Mouse (Mus musculus) adrenal gland, adult 18-20 months (tissue): ENCODE results near the gene Ninj2. TPM values are rescaled to one million over a fixed set of nuclear protein-coding genes. Genes with fewer than 3 reads are reported as not detected.
"Not testable (repeated sequence)": the region's sequence is repeated elsewhere in the genome, so short reads cannot be mapped to it uniquely, and the experiment has no call there.

Experiments used
- DNase-seq, 2 experiments: peaks; one replicate each; pipeline ENCODE4 v3.0.0; 2021 to 2022; ENCODE audit warnings: low spot score in 2 of 2
- long read RNA-seq, 2 experiments: library from polyadenylated mRNA; stranded (forward); transcript quantifications; one replicate each; pipeline ENCODE4 v2.0.0; 2021
- total RNA-seq, 2 experiments: library from RNA; stranded (reverse); gene quantifications; 1 replicate in 1 of 2; 2 replicates in 1 of 2; pipeline ENCODE4 v1.2.3; 2021

The Ninj2 gene
- not detected for total RNA-seq
- long read RNA-seq, experiment 1 = 0 reads
- long read RNA-seq, experiment 2 = 0 reads

DNA sequence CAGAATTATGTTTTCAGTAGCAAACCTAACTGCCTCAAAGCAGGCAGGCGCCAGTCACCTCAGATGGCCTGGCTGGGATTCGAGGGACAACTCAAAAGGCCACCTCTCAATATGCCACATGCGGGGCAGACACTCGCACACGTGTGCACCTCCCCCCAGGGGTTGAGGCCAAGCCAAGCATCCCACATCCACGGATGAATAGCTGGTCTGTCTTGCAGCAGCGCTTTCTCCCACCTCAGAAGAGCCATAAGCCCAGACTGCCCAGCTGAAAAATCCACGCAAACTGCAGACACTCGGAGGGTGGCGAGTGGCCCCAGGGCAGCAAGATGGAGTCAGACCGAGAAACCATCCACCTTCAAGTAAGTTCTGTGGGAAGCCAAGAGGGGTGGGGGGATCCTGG is at the start of gene Ninj2:
TSS of gene Ninj2 (plus strand) at position 251 of the 400 bp plus-strand sequence.
- DNase-seq = no peak

GRCm38 (mm10) chr6:120045406-120045805 is 47.7 kb upstream of the Ninj2 start:
- DNase-seq = no peak

GRCm38 (mm10) chr6:120047705-120048292 is 45.4 kb upstream of the Ninj2 start:
- DNase-seq = no peak

GRCm38 (mm10) chr6:120054412-120054811 is 38.7 kb upstream of the Ninj2 start:
- DNase-seq = no peak

- no peak for DNase-seq
These were observed 37.2 kb upstream of the Ninj2 start for GRCm38 (mm10) chr6:120055666-120056540.

DNA sequence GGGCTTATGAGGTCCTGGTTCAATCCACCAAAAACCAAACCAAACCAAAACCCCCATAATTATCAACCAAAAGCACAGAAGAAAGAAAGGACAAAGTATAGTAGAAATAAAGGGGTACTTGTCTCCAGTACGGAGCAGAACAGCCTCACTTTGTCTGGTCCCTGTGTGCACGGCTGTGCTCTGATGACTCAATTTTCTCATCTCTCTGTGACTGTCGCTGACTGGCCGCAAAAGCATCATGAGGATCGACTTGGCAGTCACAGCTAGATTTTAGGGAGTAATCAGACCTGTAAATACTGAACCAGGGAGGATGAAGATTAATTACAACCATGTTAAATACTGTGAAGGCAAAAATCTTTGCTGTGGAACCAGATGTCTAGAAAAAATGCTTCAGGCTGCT is 30.2 kb upstream of the Ninj2 start:
- DNase-seq = no peak

DNA sequence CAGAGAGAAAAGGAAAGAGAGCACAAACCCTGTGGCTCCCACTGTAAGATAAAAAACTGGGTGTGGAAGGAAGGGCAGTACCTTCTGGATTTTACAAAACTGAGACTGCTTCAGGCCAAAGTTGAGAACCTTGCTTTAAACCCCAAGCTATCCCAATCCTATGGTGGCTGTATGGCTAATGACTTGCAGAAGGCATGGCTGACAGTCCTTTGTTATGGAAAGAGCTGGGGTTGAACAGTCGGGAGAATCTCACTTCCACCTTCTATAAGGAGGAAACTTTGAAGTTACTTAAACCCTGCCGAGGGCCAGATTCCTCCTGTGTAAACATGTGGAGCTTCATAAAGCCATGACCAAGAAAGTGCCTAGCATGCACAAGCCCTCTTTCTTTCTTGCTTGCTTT is 28.5 kb upstream of the Ninj2 start:
- no peak for DNase-seq

GRCm38 (mm10) chr6:120065552-120066177 is 27.5 kb upstream of the Ninj2 start:
- DNase-seq = no peak

- no peak for DNase-seq
These were observed 23.6 kb upstream of the Ninj2 start for GRCm38 (mm10) chr6:120069546-120069945.

DNA sequence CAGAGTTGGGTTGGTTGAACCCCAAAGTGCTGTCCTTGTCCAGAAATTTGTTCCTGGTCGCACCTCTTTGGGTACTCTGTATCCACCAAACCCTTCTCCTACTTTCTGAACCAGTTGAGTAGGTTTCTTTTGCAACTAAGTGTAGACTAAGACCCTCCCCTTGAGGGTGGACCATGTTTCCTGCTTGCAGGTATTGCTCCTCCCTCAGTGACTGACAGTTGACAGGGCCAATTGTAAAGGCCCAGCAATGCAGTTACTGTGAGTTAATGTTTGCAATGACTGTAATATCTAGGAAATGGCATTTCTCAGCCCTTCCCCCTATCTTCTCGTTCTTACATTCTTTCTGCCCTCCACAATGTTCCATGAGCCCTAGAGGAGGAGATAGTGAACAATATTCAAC is 20.5 kb upstream of the Ninj2 start:
- no peak for DNase-seq

- no peak for DNase-seq
These were observed 16.3 kb upstream of the Ninj2 start for GRCm38 (mm10) chr6:120076619-120077450.

GRCm38 (mm10) chr6:120079547-120079946 is 13.6 kb upstream of the Ninj2 start:
- no peak for DNase-seq

DNA sequence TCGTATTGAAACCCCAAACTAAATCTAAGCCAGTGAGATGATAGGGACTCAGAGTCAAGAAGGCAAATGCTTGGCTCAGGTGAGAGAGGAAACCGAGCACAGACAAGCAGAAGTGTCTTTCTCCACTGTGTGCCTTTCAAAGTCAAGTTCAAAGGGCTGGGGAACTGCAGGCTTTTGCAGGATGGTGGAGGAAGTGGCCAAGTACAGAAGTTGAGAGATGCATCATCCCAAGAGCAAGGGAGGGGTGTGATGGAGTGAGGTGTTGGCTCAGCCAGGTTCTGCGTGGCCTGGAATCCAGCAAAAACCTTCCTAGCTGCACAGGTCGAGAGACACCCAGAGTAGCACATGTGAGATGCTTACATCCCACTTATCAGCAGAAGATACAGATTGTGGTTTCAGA is 11.6 kb upstream of the Ninj2 start:
- DNase-seq = no peak

DNA sequence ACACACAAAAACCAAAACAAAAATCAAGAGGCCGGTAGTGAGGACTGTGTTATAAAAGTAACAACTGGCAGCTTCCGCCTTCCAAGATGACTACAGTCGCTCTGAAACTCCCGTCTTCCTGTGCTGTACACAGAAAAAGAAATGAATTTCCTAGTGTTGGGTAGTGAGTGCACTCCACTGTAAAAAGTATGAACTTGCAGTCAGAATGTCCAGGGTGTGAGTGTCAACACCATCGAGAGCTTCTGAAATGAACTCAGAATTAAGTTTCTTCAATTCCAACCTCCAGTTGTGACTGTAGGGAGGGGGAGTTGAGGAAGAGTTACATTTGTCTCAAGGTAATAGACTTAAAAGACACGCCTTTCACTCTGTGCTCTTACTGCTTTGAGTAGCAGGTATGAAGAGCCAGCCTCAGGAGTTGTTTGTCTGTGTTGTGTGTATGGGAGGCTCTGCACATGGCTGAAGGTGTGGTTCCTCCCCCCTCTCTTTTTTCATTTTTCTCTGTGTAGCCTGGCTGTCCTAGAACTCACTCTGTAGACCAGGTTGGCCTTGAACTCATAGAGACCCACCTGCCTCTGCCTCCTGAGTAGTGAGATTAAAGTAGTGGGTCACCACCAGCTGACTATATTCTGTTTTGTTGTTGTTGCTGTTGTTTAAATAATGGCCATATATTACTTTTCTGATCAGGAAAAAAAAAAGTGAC is 10.7 kb upstream of the Ninj2 start:
- DNase-seq = no peak

DNA sequence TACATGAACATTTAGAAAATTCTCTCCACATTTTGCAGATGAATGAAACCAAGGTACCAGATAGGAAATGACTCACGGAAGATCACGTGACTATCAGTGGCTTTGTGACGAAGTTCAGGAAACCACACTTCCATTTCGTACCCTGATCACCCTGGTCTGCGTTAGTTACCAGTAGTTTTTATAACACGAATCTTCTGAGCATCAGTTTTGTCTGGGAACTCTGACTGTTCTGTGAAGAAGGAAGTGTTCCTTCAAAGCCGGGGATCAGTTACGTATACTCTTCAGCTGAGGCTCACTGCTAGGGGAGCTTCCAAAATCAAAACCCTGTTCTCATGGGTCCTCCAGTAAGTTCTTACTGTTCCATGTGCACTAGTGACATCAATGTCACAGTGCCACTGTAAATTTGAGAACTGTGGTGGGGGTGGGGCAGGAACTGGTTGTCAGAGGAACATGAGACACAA is 10.2 kb upstream of the Ninj2 start:
- DNase-seq = no peak

GRCm38 (mm10) chr6:120083442-120083841 is 9.7 kb upstream of the Ninj2 start:
- no peak for DNase-seq

DNA sequence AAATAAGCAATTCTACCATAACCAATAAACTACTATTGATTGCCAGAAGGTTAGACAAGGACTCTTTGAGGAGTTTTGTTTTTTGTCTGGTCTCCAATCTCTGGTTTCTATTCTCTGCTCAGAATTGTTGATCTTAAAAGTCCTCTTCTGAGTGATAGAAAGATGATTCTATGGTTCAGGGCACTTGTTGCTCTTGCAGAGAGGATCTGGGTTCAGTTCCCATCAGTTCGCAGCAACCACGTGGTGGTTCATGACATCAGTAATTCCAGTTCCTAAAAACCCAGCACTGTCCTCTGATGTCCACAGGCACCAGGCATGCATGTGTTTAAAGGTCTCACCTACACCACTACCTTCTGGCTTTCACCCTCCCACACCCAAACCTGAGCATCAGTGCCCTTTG is 8.2 kb upstream of the Ninj2 start:
- no peak for DNase-seq

GRCm38 (mm10) chr6:120085832-120086231 is 7.3 kb upstream of the Ninj2 start:
- no peak for DNase-seq

DNA sequence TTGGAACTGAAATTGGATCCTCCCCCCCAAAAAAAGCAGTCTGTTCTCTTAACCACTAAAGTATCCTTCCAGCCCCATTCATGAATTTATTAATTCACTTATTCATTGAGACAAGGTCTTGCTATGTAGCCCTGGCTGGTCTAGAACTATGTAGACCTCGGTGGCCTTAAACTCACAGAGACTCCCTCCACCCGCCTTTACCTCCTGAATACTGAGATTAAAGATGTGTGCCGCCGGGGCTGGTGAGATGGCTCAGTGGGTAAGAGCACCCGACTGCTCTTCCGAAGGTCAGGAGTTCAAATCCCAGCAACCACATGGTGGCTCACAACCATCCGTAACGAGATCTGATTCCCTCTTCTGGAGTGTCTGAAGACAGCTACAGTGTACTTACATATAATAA is 6.1 kb upstream of the Ninj2 start:
- DNase-seq = not testable (repeated sequence)

- DNase-seq = no peak
These were observed 2.4 kb upstream of the Ninj2 start for GRCm38 (mm10) chr6:120090712-120091248.
